Mouse (Mus musculus) gastrocnemius, postnatal 4 days (tissue): ENCODE measurements around the gene Chchd4. TPM values are rescaled to one million over a fixed set of nuclear protein-coding genes. Genes with fewer than 3 reads are reported as not detected.

Source experiments
- total RNA-seq, 2 experiments: library from RNA; stranded (reverse); gene quantifications; 2 replicates each; pipeline ENCODE4 v1.2.3; 2021

The Chchd4 gene
- total RNA-seq, 2 experiments from 2014 or later, result 11.3 to 11.8 TPM

Other genes with a start within 250 kb of the Chchd4 start
- not detected for gene Wnt7a, start 62.2 kb downstream of the Chchd4 start, total RNA-seq
- gene Tmem43, start 157 bp upstream of the Chchd4 start, total RNA-seq, result 10 to 100 TPM; 39.1 to 44.9 TPM
- 10 to 100 TPM in 1 of 2 experiments, 1 to 10 TPM in 1; 7.8 to 10.7 TPM for gene Xpc, start 42.3 kb upstream of the Chchd4 start, total RNA-seq
- gene Lsm3, start 42.4 kb upstream of the Chchd4 start, total RNA-seq, result 10 to 100 TPM; 64.6 to 68.3 TPM
- 10 to 100 TPM; 53.5 to 56.9 TPM for gene Slc6a6, start 210.5 kb upstream of the Chchd4 start, total RNA-seq